Mouse (Mus musculus) layer of hippocampus, adult 18-20 months (tissue): ENCODE data around the gene Bok. TPM values are rescaled to one million over a fixed set of nuclear protein-coding genes. Genes with fewer than 3 reads are reported as not detected.

ENCODE experiments used
- DNase-seq, 2 experiments: peaks; one replicate each; pipeline ENCODE4 v3.0.0; 2022; ENCODE audit warnings: low spot score in 2 of 2
- total RNA-seq, 2 experiments: library from RNA; stranded (reverse); gene quantifications; 2 replicates each; pipeline ENCODE4 v1.2.3; 2021

The Bok gene
- total RNA-seq, 2 experiments from 2014 or later = 56.6 to 59.1 TPM

DNA sequence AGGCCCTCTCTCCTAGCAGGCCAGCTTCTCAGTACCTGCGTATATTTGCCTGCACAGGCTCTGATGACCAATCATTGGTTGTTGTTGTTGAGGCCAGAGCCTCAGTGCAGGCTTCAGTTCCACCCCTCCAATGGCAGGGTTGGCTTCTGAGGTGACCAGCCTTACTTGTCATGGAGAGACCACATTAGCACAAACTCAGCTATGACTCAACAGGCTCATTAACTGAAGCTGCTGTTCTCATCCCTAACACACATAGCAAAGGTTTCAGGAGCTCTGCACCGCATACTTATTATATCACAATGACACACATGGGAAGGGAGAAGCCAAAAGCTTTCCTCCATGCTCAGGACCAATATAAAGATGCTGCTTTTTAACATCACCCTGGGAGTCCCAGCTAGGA is 55.2 kb downstream of the Bok start:
- DNase-seq = no peak

DNA sequence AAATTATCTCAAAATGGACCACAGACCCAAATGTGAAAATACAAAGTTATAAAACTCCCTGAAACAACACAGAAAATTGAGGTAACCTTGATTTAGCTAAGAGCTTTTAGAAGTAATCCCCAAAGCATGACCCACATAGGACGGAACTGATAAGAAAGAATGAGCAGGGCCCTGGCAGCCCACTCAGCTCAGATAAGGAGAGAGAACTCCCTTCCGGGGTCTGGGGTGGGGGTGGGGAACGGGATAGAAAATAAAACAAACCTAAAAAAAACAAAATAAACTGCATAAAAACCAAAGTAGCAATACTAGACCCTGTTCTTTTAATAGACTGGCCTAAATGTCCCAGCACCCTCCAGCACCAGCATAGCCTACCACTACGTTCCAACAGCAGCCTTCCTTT is 56.5 kb downstream of the Bok start:
- no peak for DNase-seq

DNA sequence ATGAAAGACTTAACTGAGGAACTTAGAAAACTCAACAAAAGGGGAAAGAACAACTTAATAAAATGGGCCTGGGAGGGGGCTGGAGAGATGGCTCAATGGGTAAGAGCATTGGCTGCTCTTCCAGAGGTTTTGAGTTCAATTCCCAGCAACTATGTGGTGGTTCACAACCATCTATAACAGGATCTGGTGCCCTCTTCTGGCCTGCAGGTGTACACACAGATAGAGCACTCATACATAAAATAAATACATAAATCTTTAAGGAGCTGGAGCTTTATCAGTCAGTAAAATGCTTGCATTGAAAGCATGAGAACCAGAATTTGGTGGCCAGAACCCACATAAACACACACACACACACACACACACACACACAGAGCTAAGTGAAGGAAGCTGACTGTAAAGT is 57.5 kb downstream of the Bok start:
- no peak for DNase-seq

Other genes with a start within 250 kb of the Bok start
- gene Hdlbp, start 206.8 kb upstream of the Bok start, total RNA-seq = 100 to 1,000 TPM; 153 to 156 TPM
- gene Farp2, start 173.6 kb upstream of the Bok start, total RNA-seq = 10 to 100 TPM; 12.0 to 13.0 TPM
- 100 to 1,000 TPM; 410 to 415 TPM for gene Stk25, start 27.0 kb upstream of the Bok start, total RNA-seq
- 10 to 100 TPM; 79.1 to 81.4 TPM for gene Atg4b, start 65.8 kb downstream of the Bok start, total RNA-seq
- 10 to 100 TPM; 35.7 to 37.6 TPM for gene Thap4, start 69.2 kb downstream of the Bok start, total RNA-seq
- 10 to 100 TPM; 54.2 to 54.8 TPM for gene Dtymk, start 116.3 kb downstream of the Bok start, total RNA-seq
- 10 to 100 TPM; 12.6 to 14.7 TPM for gene Ing5, start 118.3 kb downstream of the Bok start, total RNA-seq
- 10 to 100 TPM; 15.8 to 17.9 TPM for gene D2hgdh, start 139.2 kb downstream of the Bok start, total RNA-seq
- gene Gal3st2, start 175.6 kb downstream of the Bok start, total RNA-seq = not detected
- gene Gal3st2b, start 232.7 kb downstream of the Bok start, total RNA-seq = under 1 TPM; 0.28 to 0.62 TPM